Mouse (Mus musculus) hindbrain, embryonic 13.5 days (tissue): ENCODE measurements around the gene Ptprt. TPM values are rescaled to one million over a fixed set of nuclear protein-coding genes. Genes with fewer than 3 reads are reported as not detected.
"Not testable (repeated sequence)": the region's sequence is repeated elsewhere in the genome, so short reads cannot be mapped to it uniquely, and the experiment has no call there.

Source experiments
- ATAC-seq: fragments of 200-750 bp; cut with Nextera tagmentation; 2 replicates; pipeline ENCODE4 v1.8.0; 2017; ENCODE audit warnings: moderate TSS enrichment; ENCODE audit not compliant: low FRiP score
- H3K27ac ChIP-seq: fragments of 300-500 bp; sonication (generic); 2 replicates; pipeline ENCODE4 v1.5.1; 2015; ENCODE audit warnings: inconsistent platforms, mild to moderate bottlenecking, moderate library complexity
- H3K27me3 ChIP-seq: fragments of 300-500 bp; sonication (generic); 2 replicates; pipeline ENCODE4 v1.6.1; 2015; ENCODE audit warnings: mild to moderate bottlenecking, inconsistent platforms
- H3K36me3 ChIP-seq: fragments of 300-500 bp; sonication (generic); 2 replicates; pipeline ENCODE4 v1.6.1; 2015; ENCODE audit warnings: mild to moderate bottlenecking, inconsistent platforms
- H3K4me1 ChIP-seq: fragments of 300-500 bp; sonication (generic); replicated peaks from 2 replicates; pipeline ENCODE4 v1.6.1; 2015; ENCODE audit warnings: inconsistent platforms
- H3K4me2 ChIP-seq: fragments of 300-500 bp; sonication (generic); 2 replicates; pipeline ENCODE4 v1.6.1; 2015; ENCODE audit warnings: inconsistent platforms, mild to moderate bottlenecking, moderate library complexity
- H3K4me3 ChIP-seq: fragments of 300-500 bp; sonication (generic); 2 replicates; pipeline ENCODE4 v1.5.1; 2015; ENCODE audit warnings: mild to moderate bottlenecking, inconsistent platforms
- H3K9ac ChIP-seq: fragments of 300-500 bp; sonication (generic); 2 replicates; pipeline ENCODE4 v1.6.1; 2015; ENCODE audit warnings: mild to moderate bottlenecking, inconsistent platforms
- H3K9me3 ChIP-seq: fragments of 300-500 bp; sonication (generic); 2 replicates; pipeline ENCODE4 v1.6.1; 2016; ENCODE audit warnings: inconsistent platforms
- WGBS: fragments of 180-500 bp; shearing (Covaris S2); methylation state at CpG from one replicate; pipeline ENCODE4 v1.1.7; 2015; 5-methylcytosine and 5-hydroxymethylcytosine counted together
- polyA plus RNA-seq: library from polyadenylated mRNA; unstranded; fragments of >200 nt; fragmentation: Nextera tagmentation; extraction: Ambion mirVana; gene quantifications from 2 replicates; pipeline ENCODE4 v1.2.1, GENCODE M21; 2015

The Ptprt gene
- polyA plus RNA-seq, 1 experiment from 2014 or later = 8.4 TPM

GRCm38 (mm10) chr2:162136176-162136575, 524.8 kb downstream of the Ptprt start:
- not testable (repeated sequence) for H3K4me1 ChIP-seq, H3K27ac ChIP-seq, ATAC-seq, H3K9me3 ChIP-seq, H3K36me3 ChIP-seq, H3K9ac ChIP-seq, H3K27me3 ChIP-seq, H3K4me2 ChIP-seq, H3K4me3 ChIP-seq
- 90% methylated on average over 3 of the region's 3 CpGs for WGBS

- H3K27ac ChIP-seq = no peak overlapping the region
- no peaks in the 10 kb centered on the region for H3K27me3 ChIP-seq
- peak; percentile 90 for ATAC-seq
- no peak overlapping the region for H3K9ac ChIP-seq
- H3K4me3 ChIP-seq = no peak overlapping the region
- no peaks in the 10 kb centered on the region for H3K9me3 ChIP-seq
- H3K4me2 ChIP-seq = no peak overlapping the region
- H3K36me3 ChIP-seq = no peaks in the 10 kb centered on the region
- WGBS = 57% methylated on average over 4 of the region's 4 CpGs
- H3K4me1 ChIP-seq = peaks cover 8% of the 10 kb centered on the region
Measured at GRCm38 (mm10) chr2:162131607-162132304, 529.2 kb downstream of the Ptprt start.

- H3K27me3 ChIP-seq = no peaks in the 10 kb centered on the region
- peaks cover 8% of the 10 kb centered on the region for H3K4me1 ChIP-seq
- H3K4me2 ChIP-seq = no peak overlapping the region
- H3K27ac ChIP-seq = no peak overlapping the region
- 84% methylated on average over 1 of the region's 1 CpGs for WGBS
- no peak for ATAC-seq
- no peaks in the 10 kb centered on the region for H3K36me3 ChIP-seq
- H3K9me3 ChIP-seq = no peaks in the 10 kb centered on the region
- no peak overlapping the region for H3K9ac ChIP-seq
- H3K4me3 ChIP-seq = no peak overlapping the region
Measured at GRCm38 (mm10) chr2:162129896-162130295, 531.1 kb downstream of the Ptprt start.

GRCm38 (mm10) chr2:162118041-162118440, 542.9 kb downstream of the Ptprt start:
- Histone ChIP-seq H3K4me2 (no peak overlapping the region), H3K27ac (no peak overlapping the region), H3K4me1 (no peaks in the 10 kb centered on the region), H3K9ac (no peak overlapping the region), H3K4me3 (no peak overlapping the region), H3K27me3 (no peaks in the 10 kb centered on the region), H3K36me3 (no peaks in the 10 kb centered on the region), H3K9me3 (no peaks in the 10 kb centered on the region)
- no peak for ATAC-seq
- WGBS = 87% methylated on average over 2 of the region's 2 CpGs

- H3K4me2 ChIP-seq = no peak overlapping the region
- H3K9ac ChIP-seq = no peak overlapping the region
- peaks cover 8% of the 10 kb centered on the region; the same call in 1 of the 2 replicates for H3K4me1 ChIP-seq
- H3K36me3 ChIP-seq = no peaks in the 10 kb centered on the region
- H3K27me3 ChIP-seq = no peaks in the 10 kb centered on the region
- ATAC-seq = no peak
- no peak overlapping the region for H3K4me3 ChIP-seq
- H3K27ac ChIP-seq = no peak overlapping the region
- H3K9me3 ChIP-seq = no peaks in the 10 kb centered on the region
- 86% methylated on average over 3 of the region's 3 CpGs for WGBS
Measured at GRCm38 (mm10) chr2:162082391-162082790, 578.6 kb downstream of the Ptprt start.

GRCm38 (mm10) chr2:162080717-162081398, 580.1 kb downstream of the Ptprt start:
- Histone ChIP-seq H3K9me3 (no peaks in the 10 kb centered on the region), H3K4me3 (no peak overlapping the region), H3K36me3 (no peaks in the 10 kb centered on the region), H3K4me2 (no peak overlapping the region), H3K4me1 (peaks cover 8% of the 10 kb centered on the region; the same call in 1 of the 2 replicates), H3K27me3 (no peaks in the 10 kb centered on the region), H3K27ac (no peak overlapping the region), H3K9ac (no peak overlapping the region)
- WGBS = 72% methylated on average over 1 of the region's 1 CpGs
- no peak for ATAC-seq

GRCm38 (mm10) chr2:162078571-162079280, 582.2 kb downstream of the Ptprt start:
- Histone ChIP-seq H3K9ac (no peak overlapping the region), H3K36me3 (no peaks in the 10 kb centered on the region), H3K27ac (no peak overlapping the region), H3K4me2 (no peak overlapping the region), H3K4me1 (peaks cover 8% of the 10 kb centered on the region; the same call in 1 of the 2 replicates), H3K4me3 (no peak overlapping the region), H3K9me3 (no peaks in the 10 kb centered on the region), H3K27me3 (no peaks in the 10 kb centered on the region)
- 90% methylated on average over 5 of the region's 5 CpGs for WGBS
- ATAC-seq = no peak

- no peaks in the 10 kb centered on the region for H3K27me3 ChIP-seq
- H3K9me3 ChIP-seq = no peaks in the 10 kb centered on the region
- ATAC-seq = no peak
- no peak overlapping the region for H3K27ac ChIP-seq
- no peak overlapping the region for H3K9ac ChIP-seq
- 93% methylated on average over 3 of the region's 3 CpGs for WGBS
- no peaks in the 10 kb centered on the region for H3K36me3 ChIP-seq
- H3K4me1 ChIP-seq = no peaks in the 10 kb centered on the region
- H3K4me3 ChIP-seq = no peak overlapping the region
- H3K4me2 ChIP-seq = no peak overlapping the region
Measured at GRCm38 (mm10) chr2:162052816-162053215, 608.1 kb downstream of the Ptprt start.

GRCm38 (mm10) chr2:162050198-162050597, 610.7 kb downstream of the Ptprt start:
- H3K4me3 ChIP-seq = no peak overlapping the region
- no peaks in the 10 kb centered on the region for H3K27me3 ChIP-seq
- no peak overlapping the region for H3K4me2 ChIP-seq
- 0 out of 2 replicates have a peak, but pooled peaks cover 5% of the 10 kb centered on the region for H3K4me1 ChIP-seq
- no peak overlapping the region for H3K9ac ChIP-seq
- 74% methylated on average over 4 of the region's 4 CpGs for WGBS
- H3K27ac ChIP-seq = no peak overlapping the region
- no peak for ATAC-seq
- H3K9me3 ChIP-seq = no peaks in the 10 kb centered on the region
- no peaks in the 10 kb centered on the region for H3K36me3 ChIP-seq

- 46% methylated on average over 4 of the region's 4 CpGs for WGBS
- Histone ChIP-seq H3K9me3 (no peaks in the 10 kb centered on the region), H3K27me3 (no peaks in the 10 kb centered on the region), H3K27ac (0 out of 2 replicates have a peak overlapping the region, but pooled peaks have one; percentile 18), H3K4me3 (no peak overlapping the region), H3K4me2 (no peak overlapping the region), H3K36me3 (no peaks in the 10 kb centered on the region), H3K9ac (no peak overlapping the region), H3K4me1 (0 out of 2 replicates have a peak, but pooled peaks cover 4% of the 10 kb centered on the region)
- no peak for ATAC-seq
Measured at GRCm38 (mm10) chr2:162035615-162036014, 625.3 kb downstream of the Ptprt start.

GRCm38 (mm10) chr2:162031636-162032035, 629.3 kb downstream of the Ptprt start:
- Histone ChIP-seq H3K4me1 (peaks cover 9% of the 10 kb centered on the region), H3K4me3 (no peak overlapping the region), H3K9ac (no peak overlapping the region), H3K4me2 (no peak overlapping the region), H3K27me3 (no peaks in the 10 kb centered on the region), H3K27ac (no peak overlapping the region), H3K9me3 (no peaks in the 10 kb centered on the region), H3K36me3 (no peaks in the 10 kb centered on the region)
- WGBS = 84% methylated on average over 4 of the region's 4 CpGs
- no peak for ATAC-seq

- H3K4me1 ChIP-seq = no peaks in the 10 kb centered on the region; the same call in 1 of the 2 replicates
- no peaks in the 10 kb centered on the region for H3K36me3 ChIP-seq
- no peaks in the 10 kb centered on the region for H3K27me3 ChIP-seq
- H3K9ac ChIP-seq = no peak overlapping the region
- H3K4me2 ChIP-seq = no peak overlapping the region
- no peaks in the 10 kb centered on the region for H3K9me3 ChIP-seq
- 52% methylated on average over 7 of the region's 7 CpGs for WGBS
- H3K27ac ChIP-seq = 0 out of 2 replicates have a peak overlapping the region, but pooled peaks have one; percentile 35
- H3K4me3 ChIP-seq = no peak overlapping the region
- no peak for ATAC-seq
Measured at GRCm38 (mm10) chr2:162001016-162001415, 659.9 kb downstream of the Ptprt start.
